7 mouse cellular contexts compared by ENCODE assay signal in the genomic region with DNA sequence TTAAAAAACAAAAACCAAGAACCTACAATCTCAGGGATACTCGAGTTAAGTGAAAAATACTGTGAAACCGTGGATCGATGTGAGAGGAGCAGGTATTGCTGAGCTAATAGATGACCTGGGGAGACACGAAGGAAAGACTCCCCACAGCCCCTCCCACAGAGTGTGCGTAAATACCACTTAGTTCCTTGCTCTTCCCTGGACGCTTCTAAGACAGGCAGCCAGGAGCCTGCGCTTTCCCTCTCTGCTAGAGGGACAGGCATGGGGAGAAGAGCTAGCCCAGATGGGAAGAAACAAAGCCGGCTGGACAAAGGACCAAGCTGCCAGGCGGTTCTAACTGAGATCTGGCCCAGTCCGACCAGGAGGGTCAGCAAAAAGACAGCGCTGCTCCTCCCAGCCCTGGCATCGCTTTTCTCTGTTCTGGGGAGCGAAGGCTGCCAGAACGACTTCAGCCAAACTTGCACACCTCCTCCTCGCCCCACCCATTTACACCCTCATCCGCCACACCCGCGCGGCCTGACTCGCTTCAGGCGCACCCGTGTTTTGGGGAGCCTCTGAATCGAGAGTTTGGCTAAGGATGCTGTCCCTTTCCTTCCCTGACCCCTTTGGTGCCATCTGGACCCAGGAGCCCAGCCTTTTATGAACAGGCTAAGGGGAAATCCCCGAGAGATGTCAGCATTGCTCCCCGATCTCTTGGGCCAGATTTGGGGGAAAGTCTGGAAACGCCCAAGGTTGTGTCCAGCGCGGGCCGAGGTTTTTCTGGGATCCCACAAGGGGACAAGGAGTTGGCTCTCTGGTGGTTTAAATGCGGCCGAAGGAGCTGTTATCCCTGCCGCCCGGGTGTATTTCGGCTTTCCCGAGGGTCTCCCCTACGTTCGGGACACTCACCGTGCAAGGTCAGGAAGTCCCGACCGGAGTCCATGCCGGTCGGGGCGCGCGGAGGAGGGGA. TPM values are rescaled to one million over a fixed set of nuclear protein-coding genes. Genes with fewer than 3 reads are reported as not detected.
DNase-seq lines count a peak whose midpoint lies in the region; ATAC-seq lines count a peak whose summit lies in the region.

No protein-coding gene starts in this region.

- H3K27me3 ChIP-seq in heart, embryonic 10.5 days (ENCODE audit: insufficient read depth, poor library complexity, severe bottlenecking) = peaks cover 58% of the 10 kb centered on the region
- H3K27me3 ChIP-seq in midbrain, embryonic 12.5 days = peaks cover 69% of the 10 kb centered on the region

- H3K4me3 ChIP-seq in heart, embryonic 10.5 days = peak overlapping the region; percentile 62
- peak overlapping the region; percentile 55 for H3K4me3 ChIP-seq in midbrain, embryonic 12.5 days

- H3K4me1 ChIP-seq in heart, embryonic 10.5 days = peaks cover 52% of the 10 kb centered on the region
- peaks cover 32% of the 10 kb centered on the region for H3K4me1 ChIP-seq in midbrain, embryonic 12.5 days

- H3K9me3 ChIP-seq in heart, embryonic 10.5 days = no peaks in the 10 kb centered on the region
- no peaks in the 10 kb centered on the region for H3K9me3 ChIP-seq in midbrain, embryonic 12.5 days

- no peaks in the 10 kb centered on the region for H3K36me3 ChIP-seq in heart, embryonic 10.5 days
- H3K36me3 ChIP-seq in midbrain, embryonic 12.5 days = no peaks in the 10 kb centered on the region

- peak overlapping the region; percentile 82 for H3K27ac ChIP-seq in heart, embryonic 10.5 days
- H3K27ac ChIP-seq in midbrain, embryonic 12.5 days (replicated peaks) = no peak overlapping the region

- no peak for ATAC-seq in midbrain, embryonic 12.5 days (ENCODE audit: low FRiP score, low read depth)

- peak; percentile 40 for DNase-seq in urinary bladder, postnatal 25 days (ENCODE audit: low spot score)
- no peak for DNase-seq in urinary bladder, adult 2 months (ENCODE audit: low spot score)
- peak; percentile 43 for DNase-seq in embryo, embryonic 10 days (ENCODE audit: low spot score)
- DNase-seq in heart, embryonic 10.5 days (ENCODE audit: low spot score) = no peak
- peak; percentile 39 to 61 for DNase-seq in kidney, postnatal 36 days
- no peak for DNase-seq in natural killer cell, adult 2 months (ENCODE audit: low spot score in 2 of 2)

- WGBS in heart, embryonic 10.5 days = 2% methylated on average over 45 of the region's 45 CpGs
- 2% methylated on average over 45 of the region's 45 CpGs for WGBS in midbrain, embryonic 12.5 days

- H3K4me2 ChIP-seq in midbrain, embryonic 12.5 days (replicated peaks) = peak overlapping the region; percentile 70

- H3K9ac ChIP-seq in midbrain, embryonic 12.5 days (replicated peaks) = peak overlapping the region; percentile 64

RNA-seq across cellular contexts. Expression of a gene that starts 0.6 kb away (rescaled TPM):
- polyA plus RNA-seq in urinary bladder, adult 2 months (2012; rRNA removed) = 72.3 and 76.4 TPM in 2 replicates
- 18.6 and 19.5 TPM in 2 replicates for polyA plus RNA-seq in heart, embryonic 10.5 days (2016; fragmentation: Nextera tagmentation; extraction: Ambion mirVana)
- polyA plus RNA-seq in midbrain, embryonic 12.5 days (2016; fragmentation: Nextera tagmentation; extraction: Ambion mirVana) = 22.4 and 31.9 TPM in 2 replicates

RNA-seq across cellular contexts. Expression of a gene that starts 9.5 kb away (rescaled TPM):
- 3.2 and 4.2 TPM in 2 replicates for polyA plus RNA-seq in urinary bladder, adult 2 months (2012; rRNA removed)
- polyA plus RNA-seq in heart, embryonic 10.5 days (2016; fragmentation: Nextera tagmentation; extraction: Ambion mirVana) = 0.87 and 1.2 TPM in 2 replicates
- polyA plus RNA-seq in midbrain, embryonic 12.5 days (2016; fragmentation: Nextera tagmentation; extraction: Ambion mirVana) = 0.56 and 1.1 TPM in 2 replicates

RNA-seq across cellular contexts. Expression of a gene that starts 40.2 kb away (rescaled TPM):
- 25.3 and 25.4 TPM in 2 replicates for polyA plus RNA-seq in urinary bladder, adult 2 months (2012; rRNA removed)
- polyA plus RNA-seq in heart, embryonic 10.5 days (2016; fragmentation: Nextera tagmentation; extraction: Ambion mirVana) = 19.1 and 23.1 TPM in 2 replicates
- 6.3 and 9.1 TPM in 2 replicates for polyA plus RNA-seq in midbrain, embryonic 12.5 days (2016; fragmentation: Nextera tagmentation; extraction: Ambion mirVana)

Comparison
In these comparisons a context has a peak if more than half of its experiments do, and no peak if none do; other contexts are left out.
1. DNase-seq: peak in urinary bladder, postnatal 25 days (single experiment), embryo, embryonic 10 days (single experiment) and kidney, postnatal 36 days (2 of 2); none in urinary bladder, adult 2 months (single experiment), heart, embryonic 10.5 days (single experiment) and natural killer cell, adult 2 months (0 of 2).